Mouse (Mus musculus): ENCODE data around the gene Tmem256.

The Tmem256 gene

DNA sequence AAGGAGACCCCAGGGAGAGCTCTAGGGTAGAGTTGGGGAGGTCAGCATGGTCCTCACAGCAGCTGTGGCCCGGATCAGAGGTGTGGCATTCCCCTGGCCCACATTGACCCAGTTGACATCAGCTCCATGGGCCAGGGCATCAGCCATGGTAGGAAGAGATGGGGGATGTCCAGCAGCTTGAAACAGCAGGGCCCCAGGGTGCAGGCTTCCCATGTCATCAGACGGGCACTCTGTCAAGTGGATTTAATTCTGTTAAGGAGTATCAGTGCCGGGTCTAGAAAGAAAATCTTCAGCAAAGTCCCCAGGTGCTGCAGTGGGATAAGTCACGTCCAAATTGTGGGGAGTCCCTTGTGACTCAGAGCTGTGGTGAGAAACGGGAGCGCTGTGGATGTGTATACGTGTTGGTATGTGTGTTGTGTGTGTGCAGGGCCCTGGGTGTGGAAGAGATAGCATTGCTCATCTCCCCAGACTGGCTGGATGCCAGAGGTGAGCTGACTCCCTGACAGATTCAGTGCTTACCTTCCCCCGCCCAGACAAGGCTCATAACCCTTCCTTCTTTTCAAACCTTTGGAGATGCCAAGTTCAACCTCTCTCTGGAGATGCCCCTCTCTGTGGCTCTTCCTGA is 45.3 kb downstream of the Tmem256 start:
- DNase-seq (ENCODE audit: low read depth, low spot score) = no peak

DNA sequence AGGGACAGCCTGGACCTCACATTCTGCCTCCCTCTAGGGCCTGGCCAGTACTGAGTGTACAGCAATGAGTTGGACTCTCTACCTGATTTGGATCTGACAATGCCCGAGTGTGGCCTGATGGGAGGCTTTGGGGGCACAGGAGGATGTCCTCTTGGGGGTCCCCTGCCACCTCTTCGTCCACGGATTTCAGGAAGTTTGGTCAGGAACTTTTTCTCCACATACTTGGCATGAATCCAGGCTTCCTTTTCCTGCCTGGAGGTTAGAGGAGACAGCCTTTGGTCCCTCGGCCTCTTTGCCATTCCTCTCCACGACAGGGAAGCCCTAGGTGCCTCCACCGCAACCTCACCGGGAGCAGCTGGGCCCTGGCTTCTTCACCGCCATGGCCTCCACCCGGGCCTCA is 45.9 kb downstream of the Tmem256 start:
- no peak for DNase-seq (ENCODE audit: low read depth, low spot score)

DNA sequence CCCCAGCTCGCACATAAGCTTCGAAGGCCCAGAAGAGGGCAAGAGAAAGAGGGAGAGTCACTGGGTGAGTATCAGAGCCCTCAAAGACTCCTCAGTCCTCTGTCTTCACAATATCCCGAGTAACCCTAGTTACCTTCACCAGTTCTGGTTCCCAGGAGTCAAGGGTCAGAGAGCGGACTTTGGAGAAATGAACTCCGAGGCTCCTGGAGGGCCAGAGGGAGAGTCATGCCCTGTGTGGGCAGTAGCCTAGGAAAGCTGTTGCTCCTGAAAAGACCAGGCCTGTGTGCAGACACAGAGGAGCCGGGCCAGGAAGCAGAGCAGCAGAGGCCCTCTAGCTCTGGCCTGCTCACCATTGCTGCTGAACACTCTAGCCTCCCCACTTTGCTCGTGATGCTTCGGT is 46.3 kb downstream of the Tmem256 start:
- no peak for DNase-seq (ENCODE audit: low read depth, low spot score)

DNA sequence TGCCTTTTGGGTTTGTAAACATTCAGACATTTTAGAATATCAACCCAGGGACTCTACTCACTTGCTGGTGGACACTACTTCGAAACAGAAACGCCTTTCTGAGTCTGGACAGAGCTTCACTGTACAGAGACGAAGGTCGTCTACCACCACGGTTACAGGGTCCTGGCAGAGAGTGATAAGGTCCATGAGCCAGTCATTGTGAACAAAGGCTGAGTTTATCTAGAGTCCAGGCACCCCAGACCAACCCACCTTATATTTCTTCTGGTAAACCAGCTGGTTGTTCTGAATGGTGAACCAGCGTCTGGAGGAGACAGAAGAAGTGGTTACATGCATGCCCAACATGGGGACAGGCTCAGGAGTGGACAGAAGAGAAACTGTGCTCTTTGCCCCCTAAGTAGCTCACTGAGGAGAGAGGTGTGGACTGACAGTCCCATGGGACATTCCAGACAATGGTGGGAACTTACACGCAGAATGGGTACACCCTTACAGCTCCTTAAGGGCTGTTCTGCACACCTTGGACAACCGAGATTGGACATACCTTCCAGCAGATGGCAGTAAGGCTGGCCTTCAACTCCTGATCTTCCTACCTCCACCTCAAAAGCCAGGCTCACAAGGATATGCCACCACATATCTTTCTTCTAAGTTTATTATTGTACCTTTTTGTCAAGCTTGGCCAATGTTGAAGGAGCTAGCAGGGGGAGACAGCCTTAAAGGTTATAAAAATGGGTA is 48.8 kb downstream of the Tmem256 start:
- DNase-seq (ENCODE audit: low read depth, low spot score) = no peak
